Comparison of ENCODE assay signal across 25 mouse cellular contexts in the genomic region with DNA sequence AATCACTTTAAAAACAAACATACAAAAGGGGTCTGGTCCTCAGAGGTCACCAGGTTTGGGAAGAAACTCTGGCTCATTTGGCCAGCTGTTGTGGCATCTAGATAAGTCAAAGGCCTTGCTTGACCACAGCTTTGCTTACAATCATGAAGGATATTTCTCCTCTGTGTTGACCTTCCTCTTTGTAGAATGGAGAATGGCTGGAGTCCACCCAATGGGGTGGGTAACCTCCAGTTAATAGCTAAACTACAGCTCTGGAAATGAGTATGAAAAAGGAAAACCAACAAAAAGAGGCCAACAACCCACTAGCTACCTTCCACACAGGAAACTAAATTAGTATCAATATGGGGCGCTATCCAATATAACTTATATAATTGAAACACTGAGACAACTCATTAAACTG. TPM values are rescaled to one million over a fixed set of nuclear protein-coding genes. Genes with fewer than 3 reads are reported as not detected.
DNase-seq lines count a peak whose midpoint lies in the region; ATAC-seq lines count a peak whose summit lies in the region.
"Had no signal": no experiment of that assay in that cellular context is flagged by ENCODE, and none has a peak within 500 bp of the region (broad histone marks: within the 10 kb centered on the region; RNA-seq: fewer than 3 reads in every experiment).

No protein-coding gene starts in this region.

- no peak overlapping the region for H3K4me2 ChIP-seq in heart, embryonic 12.5 days
- H3K4me2 ChIP-seq in kidney, embryonic 16.5 days (replicated peaks; ENCODE audit: low read depth, low read length), result no peak overlapping the region
- H3K4me2 ChIP-seq in liver, embryonic 16.5 days (ENCODE audit: low read depth, low read length), result no peak overlapping the region
- no peak overlapping the region for H3K4me2 ChIP-seq in liver, embryonic 11.5 days
- H3K4me2 ChIP-seq: embryonic facial prominence, embryonic 13.5 days; forebrain, embryonic 12.5 days; forebrain, embryonic 15.5 days; hindbrain, embryonic 12.5 days had no signal

- peaks cover 57% of the 10 kb centered on the region for H3K36me3 ChIP-seq in heart, embryonic 12.5 days
- H3K36me3 ChIP-seq in kidney, embryonic 16.5 days (ENCODE audit: insufficient read depth, low read length), result peaks cover 34% of the 10 kb centered on the region
- no peaks in the 10 kb centered on the region for H3K36me3 ChIP-seq in liver, embryonic 16.5 days (ENCODE audit: control insufficient read depth, insufficient read depth)
- no peaks in the 10 kb centered on the region for H3K36me3 ChIP-seq in liver, embryonic 11.5 days (ENCODE audit: control insufficient read depth, insufficient read depth, low read length)
- H3K36me3 ChIP-seq: forebrain, embryonic 15.5 days had no signal

- no peak for ATAC-seq in heart, embryonic 12.5 days (ENCODE audit: insufficient number of reproducible peaks, low FRiP score)
- ATAC-seq in kidney, embryonic 16.5 days (ENCODE audit: low FRiP score, low TSS enrichment), result no peak
- peak; percentile 41; the same call in 1 of the 2 replicates for ATAC-seq in liver, embryonic 16.5 days (ENCODE audit: low read depth)
- ATAC-seq in liver, embryonic 11.5 days (replicated peaks; ENCODE audit: low FRiP score), result no peak
- ATAC-seq: activated CD4-positive, CD25-positive, alpha-beta regulatory T cell, adult 4 months; forebrain, embryonic 15.5 days had no signal

- no peaks in the 10 kb centered on the region for H3K9me3 ChIP-seq in heart, embryonic 12.5 days (replicated peaks)
- no peaks in the 10 kb centered on the region for H3K9me3 ChIP-seq in kidney, embryonic 16.5 days (ENCODE audit: low read length)
- no peaks in the 10 kb centered on the region for H3K9me3 ChIP-seq in liver, embryonic 16.5 days (replicated peaks; ENCODE audit: control insufficient read depth, low read length)
- no peaks in the 10 kb centered on the region for H3K9me3 ChIP-seq in liver, embryonic 11.5 days (ENCODE audit: control insufficient read depth, low read length)
- H3K9me3 ChIP-seq: embryonic facial prominence, embryonic 10.5 days; embryonic facial prominence, embryonic 13.5 days; forebrain, embryonic 12.5 days; forebrain, embryonic 15.5 days; heart, embryonic 10.5 days; hindbrain, embryonic 12.5 days had no signal

- H3K4me3 ChIP-seq in heart, embryonic 12.5 days, result no peak overlapping the region
- no peak overlapping the region for H3K4me3 ChIP-seq in kidney, embryonic 16.5 days (ENCODE audit: low read length)
- H3K4me3 ChIP-seq in liver, embryonic 16.5 days (ENCODE audit: low read depth, low read length), result no peak overlapping the region
- H3K4me3 ChIP-seq in liver, embryonic 11.5 days (ENCODE audit: low read depth, low read length), result no peak overlapping the region
- H3K4me3 ChIP-seq: embryonic facial prominence, embryonic 10.5 days; embryonic facial prominence, embryonic 13.5 days; erythroblast, embryonic 14.5 days; forebrain, embryonic 12.5 days; forebrain, embryonic 15.5 days; heart, adult 2 months; heart, embryonic 10.5 days; hindbrain, embryonic 12.5 days had no signal

- peaks cover 10% of the 10 kb centered on the region for H3K4me1 ChIP-seq in heart, embryonic 12.5 days (replicated peaks)
- H3K4me1 ChIP-seq in kidney, embryonic 16.5 days (ENCODE audit: insufficient read depth, low read length), result no peaks in the 10 kb centered on the region
- H3K4me1 ChIP-seq in liver, embryonic 16.5 days (ENCODE audit: control insufficient read depth, low read depth, low read length), result no peaks in the 10 kb centered on the region
- H3K4me1 ChIP-seq in liver, embryonic 11.5 days (replicated peaks; ENCODE audit: control insufficient read depth, insufficient read depth, low read length), result no peaks in the 10 kb centered on the region
- H3K4me1 ChIP-seq: embryonic facial prominence, embryonic 10.5 days; embryonic facial prominence, embryonic 13.5 days; forebrain, embryonic 12.5 days; forebrain, embryonic 15.5 days; hindbrain, embryonic 12.5 days had no signal

- H3K27me3 ChIP-seq in heart, embryonic 12.5 days (replicated peaks), result no peaks in the 10 kb centered on the region
- no peaks in the 10 kb centered on the region for H3K27me3 ChIP-seq in kidney, embryonic 16.5 days (ENCODE audit: insufficient read depth, low read length)
- H3K27me3 ChIP-seq in liver, embryonic 16.5 days (ENCODE audit: control insufficient read depth, insufficient read depth, low read depth, low read length), result no peaks in the 10 kb centered on the region
- no peaks in the 10 kb centered on the region for H3K27me3 ChIP-seq in liver, embryonic 11.5 days (replicated peaks; ENCODE audit: control insufficient read depth, insufficient read depth, low read length)
- H3K27me3 ChIP-seq: embryonic facial prominence, embryonic 13.5 days; forebrain, embryonic 12.5 days; forebrain, embryonic 15.5 days; hindbrain, embryonic 12.5 days had no signal

- WGBS in heart, embryonic 12.5 days, result 97% methylated on average over 1 of the region's 1 CpGs
- WGBS in kidney, embryonic 16.5 days, result 95% methylated on average over 1 of the region's 1 CpGs
- 79% methylated on average over 1 of the region's 1 CpGs for WGBS in liver, embryonic 16.5 days (ENCODE audit: insufficient replicate concordance)
- WGBS in liver, embryonic 11.5 days, result 89% methylated on average over 1 of the region's 1 CpGs

- no peak overlapping the region for H3K27ac ChIP-seq in heart, embryonic 12.5 days (ENCODE audit: poor library complexity, severe bottlenecking)
- no peak overlapping the region for H3K27ac ChIP-seq in kidney, embryonic 16.5 days (ENCODE audit: low read length)
- H3K27ac ChIP-seq in liver, embryonic 16.5 days (ENCODE audit: low read length), result no peak overlapping the region
- no peak overlapping the region for H3K27ac ChIP-seq in liver, embryonic 11.5 days (ENCODE audit: low read depth, low read length)
- H3K27ac ChIP-seq: embryonic facial prominence, embryonic 10.5 days; embryonic facial prominence, embryonic 13.5 days; forebrain, embryonic 12.5 days; forebrain, embryonic 15.5 days; heart, adult 2 months; heart, embryonic 10.5 days; hindbrain, embryonic 12.5 days had no signal

- H3K9ac ChIP-seq in heart, embryonic 12.5 days, result no peak overlapping the region
- no peak overlapping the region for H3K9ac ChIP-seq in kidney, embryonic 16.5 days (replicated peaks; ENCODE audit: low read length)
- H3K9ac ChIP-seq in liver, embryonic 16.5 days (ENCODE audit: low read depth, low read length), result no peak overlapping the region
- H3K9ac ChIP-seq in liver, embryonic 11.5 days (ENCODE audit: low read depth, low read length), result no peak overlapping the region
- H3K9ac ChIP-seq: embryonic facial prominence, embryonic 13.5 days; forebrain, embryonic 12.5 days; forebrain, embryonic 15.5 days; hindbrain, embryonic 12.5 days had no signal

- peak; percentile 36 for DNase-seq in heart, adult 11 months
- peak; percentile 57 to 63 for DNase-seq in kidney, adult 8-10 months
- DNase-seq in kidney, postnatal 4 days, result no peak
- peak; percentile 45 to 59 for DNase-seq in kidney, postnatal 36 days
- no peak for DNase-seq in liver, embryonic 11.5 days (ENCODE audit: low spot score)
- DNase-seq: adrenal gland, adult 8-10 months; adrenal gland, postnatal 25 days; cerebellum, adult 11-12 months; cerebellum, adult 8-10 months; cerebellum, postnatal 10 days; cerebellum, postnatal 36 days; embryo, embryonic 11 days; gastrocnemius, postnatal 25 days; heart, adult 2 months had no signal

RNA-seq across cellular contexts. Expression of a gene that starts 25.7 kb away (rescaled TPM):
- 23.2 and 24.3 TPM in 2 replicates for polyA plus RNA-seq in heart, embryonic 12.5 days (2016; fragmentation: Nextera tagmentation; extraction: Ambion mirVana)
- polyA plus RNA-seq in kidney, embryonic 16.5 days (2015; fragmentation: Nextera tagmentation; extraction: Ambion mirVana), result 32.9 and 33.1 TPM in 2 replicates
- 7.3 and 7.6 TPM in 2 replicates for polyA plus RNA-seq in liver, embryonic 16.5 days (2015; fragmentation: Nextera tagmentation; extraction: Ambion mirVana)
- polyA plus RNA-seq in liver, embryonic 11.5 days (2014; fragmentation: Nextera tagmentation; extraction: Ambion mirVana), result 17.6 and 21.7 TPM in 2 replicates

RNA-seq across cellular contexts. Expression of a gene that starts 47.1 kb away (rescaled TPM):
- polyA plus RNA-seq in heart, embryonic 12.5 days (2016; fragmentation: Nextera tagmentation; extraction: Ambion mirVana), result 184 and 194 TPM in 2 replicates
- polyA plus RNA-seq in kidney, embryonic 16.5 days (2015; fragmentation: Nextera tagmentation; extraction: Ambion mirVana), result 167 and 174 TPM in 2 replicates
- 38.0 and 40.5 TPM in 2 replicates for polyA plus RNA-seq in liver, embryonic 16.5 days (2015; fragmentation: Nextera tagmentation; extraction: Ambion mirVana)
- 92.1 and 96.8 TPM in 2 replicates for polyA plus RNA-seq in liver, embryonic 11.5 days (2014; fragmentation: Nextera tagmentation; extraction: Ambion mirVana)

Comparison
In these comparisons a context has a peak if more than half of its experiments do, and no peak if none do; other contexts are left out.
1. DNase-seq: peak in heart, adult 11 months (single experiment), kidney, adult 8-10 months (2 of 2) and kidney, postnatal 36 days (2 of 2); none in kidney, postnatal 4 days (0 of 2) and liver, embryonic 11.5 days (single experiment).